Mouse (Mus musculus): ENCODE measurements at regions not wholly inside any gene's neighbourhood (a gene's known extent, or its start where the extent isn't known, plus 50 kb on each side); places are given as distances from the start of the nearest gene placed in this dataset.

GRCm38 (mm10) chrX:166718075-166718474, 132.6 kb upstream of the Egfl6 start:
- DNase-seq, result no peak

GRCm38 (mm10) chrX:166709306-166709705, 123.8 kb upstream of the Egfl6 start:
- no peak for DNase-seq

GRCm38 (mm10) chrX:166708106-166708505, 122.6 kb upstream of the Egfl6 start:
- no peak for DNase-seq

- DNase-seq, result no peak
These were observed 121.5 kb upstream of the Egfl6 start for GRCm38 (mm10) chrX:166707029-166707428.

- DNase-seq, result no peak
These were observed 118.8 kb upstream of the Egfl6 start for GRCm38 (mm10) chrX:166704311-166704710.

- DNase-seq, result no peak
These were observed 108.7 kb upstream of the Egfl6 start for GRCm38 (mm10) chrX:166694219-166694618.

- DNase-seq, result no peak
These were observed 103.3 kb upstream of the Egfl6 start for GRCm38 (mm10) chrX:166688779-166689178.

- no peak for DNase-seq
These were observed 87.9 kb upstream of the Egfl6 start for GRCm38 (mm10) chrX:166673404-166673803.

GRCm38 (mm10) chrX:166672617-166673016, 87.1 kb upstream of the Egfl6 start:
- no peak for DNase-seq

GRCm38 (mm10) chrX:166671853-166672252, 86.3 kb upstream of the Egfl6 start:
- DNase-seq, result no peak

GRCm38 (mm10) chrX:166666304-166666703, 80.8 kb upstream of the Egfl6 start:
- no peak for DNase-seq

GRCm38 (mm10) chrX:166661808-166662207, 76.3 kb upstream of the Egfl6 start:
- no peak for DNase-seq

GRCm38 (mm10) chrX:166661043-166661718, 75.7 kb upstream of the Egfl6 start:
- peak; percentile 83 for DNase-seq

- no peak for DNase-seq
These were observed 75.2 kb upstream of the Egfl6 start for GRCm38 (mm10) chrX:166660715-166661042.

GRCm38 (mm10) chrX:166652400-166652799, 66.9 kb upstream of the Egfl6 start:
- peak; percentile 58 for DNase-seq

GRCm38 (mm10) chrX:166645713-166646112, 60.2 kb upstream of the Egfl6 start:
- DNase-seq, result no peak

GRCm38 (mm10) chrX:166641256-166641655, 55.7 kb upstream of the Egfl6 start:
- no peak for DNase-seq

- DNase-seq, result no peak
These were observed 54.7 kb upstream of the Egfl6 start for GRCm38 (mm10) chrX:166640258-166640657.
